Mouse (Mus musculus) MEL (cell line): ENCODE measurements around the gene Bcat2. TPM values are rescaled to one million over a fixed set of nuclear protein-coding genes. Genes with fewer than 3 reads are reported as not detected.

Experiments
- DNase-seq: peaks from one replicate; pipeline ENCODE4 v3.0.0; 2011; ENCODE audit warnings: low read depth, low spot score
- H3K27ac ChIP-seq: 2 replicates; pipeline ENCODE4 v1.5.1; 2012; ENCODE audit warnings: low read depth, mild to moderate bottlenecking, control low read depth, low read length, moderate library complexity; ENCODE audit not compliant: control insufficient read depth
- H3K27me3 ChIP-seq, 2 experiments: fragments of 150-350 bp in 1 of 2; sonication (generic) in 1 of 2; 2 replicates each; pipeline ENCODE4 v1.6.1; 2012; ENCODE audit warnings: low read length in 2 of 2, mild to moderate bottlenecking in 2 of 2, improper control_type of control experiment in 1 of 2, moderate library complexity in 1 of 2; ENCODE audit not compliant: insufficient read depth in 2 of 2, control insufficient read depth in 1 of 2
- H3K36me3 ChIP-seq, 2 experiments: 2 replicates each; pipeline ENCODE4 v1.6.1; 2012 to 2014; ENCODE audit warnings: low read length in 2 of 2, improper control_type of control experiment in 1 of 2, inconsistent platforms in 1 of 2, mild to moderate bottlenecking in 1 of 2; ENCODE audit not compliant: insufficient read depth in 2 of 2, control insufficient read depth in 1 of 2
- H3K4me1 ChIP-seq, 2 experiments: fragments of 150-350 bp in 1 of 2; sonication (generic) in 1 of 2; 2 replicates each; pipeline ENCODE4 v1.6.1; 2012; ENCODE audit warnings: low read length in 2 of 2, improper control_type of control experiment in 1 of 2, mild to moderate bottlenecking in 1 of 2; ENCODE audit not compliant: insufficient read depth in 2 of 2, control insufficient read depth in 1 of 2
- H3K4me3 ChIP-seq, 2 experiments: fragments of 150-350 bp in 1 of 2; sonication (generic) in 1 of 2; 2 replicates each; pipeline ENCODE4 v1.5.1; 2012; ENCODE audit warnings: low read depth in 2 of 2, low read length in 2 of 2, mild to moderate bottlenecking in 2 of 2, moderate library complexity in 2 of 2, control low read depth in 1 of 2, improper control_type of control experiment in 1 of 2; ENCODE audit not compliant: control insufficient read depth in 1 of 2, insufficient read depth in 1 of 2
- H3K79me2 ChIP-seq: 2 replicates; pipeline ENCODE4 v1.6.1; 2012; ENCODE audit warnings: mild to moderate bottlenecking, low read length, moderate library complexity; ENCODE audit not compliant: control insufficient read depth, poor library complexity, insufficient read depth
- H3K9ac ChIP-seq: 2 replicates; pipeline ENCODE4 v1.6.1; 2012; ENCODE audit warnings: low read depth, mild to moderate bottlenecking, control low read depth, low read length, moderate library complexity; ENCODE audit not compliant: control insufficient read depth, poor library complexity, severe bottlenecking
- H3K9me3 ChIP-seq: fragments of 150-350 bp; sonication (generic); replicated peaks from 2 replicates; pipeline ENCODE4 v1.6.1; 2012; ENCODE audit warnings: mild to moderate bottlenecking, low read length, improper control_type of control experiment, moderate library complexity; ENCODE audit not compliant: insufficient read depth
- BHLHE40 ChIP-seq: IDR thresholded peaks from 2 replicates; pipeline ENCODE4 v1.6.1; 2012; ENCODE audit warnings: low read depth, mild to moderate bottlenecking, inconsistent platforms, low read length, improper control_type of control experiment, borderline replicate concordance
- CHD1 ChIP-seq: IDR thresholded peaks from 2 replicates; pipeline ENCODE4 v1.6.1; 2012; ENCODE audit warnings: low read depth, mild to moderate bottlenecking, inconsistent platforms, low read length, improper control_type of control experiment
- CHD2 ChIP-seq: IDR thresholded peaks from 2 replicates; pipeline ENCODE4 v1.6.1; 2011; ENCODE audit warnings: low read length, improper control_type of control experiment
- CTCF ChIP-seq, 3 experiments: IDR thresholded peaks in 2 of 3; conservative IDR thresholded peaks in 1 of 3; 2 replicates each; pipeline ENCODE4 v1.5.1; 2011 to 2012; ENCODE audit warnings: low read length in 3 of 3, low read depth in 2 of 3, mild to moderate bottlenecking in 2 of 3, improper control_type of control experiment in 1 of 3, inconsistent platforms in 1 of 3, mixed read lengths in 1 of 3, moderate library complexity in 1 of 3; ENCODE audit not compliant: control insufficient read depth in 1 of 3, insufficient read depth in 1 of 3, poor library complexity in 1 of 3, severe bottlenecking in 1 of 3
- ELF1 ChIP-seq: IDR thresholded peaks from 2 replicates; pipeline ENCODE4 v1.6.1; 2014; ENCODE audit warnings: low read depth, mild to moderate bottlenecking, inconsistent platforms, low read length, improper control_type of control experiment, moderate library complexity
- EP300 ChIP-seq, 2 experiments: IDR thresholded peaks; 2 replicates each; pipeline ENCODE4 v1.6.1; 2011; ENCODE audit warnings: improper control_type of control experiment in 2 of 2, low read length in 2 of 2, low read depth in 1 of 2, mild to moderate bottlenecking in 1 of 2
- ETS1 ChIP-seq: IDR thresholded peaks from 2 replicates; pipeline ENCODE4 v1.6.1; 2012; ENCODE audit warnings: low read depth, mild to moderate bottlenecking, inconsistent platforms, low read length, improper control_type of control experiment, moderate library complexity
- GATA1 ChIP-seq: IDR thresholded peaks from 2 replicates; pipeline ENCODE4 v1.6.1; 2011; ENCODE audit warnings: low read depth, low read length, improper control_type of control experiment
- HCFC1 ChIP-seq: IDR thresholded peaks from 2 replicates; pipeline ENCODE4 v1.6.1; 2012; ENCODE audit warnings: low read depth, mild to moderate bottlenecking, inconsistent platforms, low read length, improper control_type of control experiment, moderate library complexity
- JUND ChIP-seq: IDR thresholded peaks from 2 replicates; pipeline ENCODE4 v1.6.1; 2011; ENCODE audit warnings: low read depth, mild to moderate bottlenecking, improper control_type of control experiment, low read length
- MAFK ChIP-seq: IDR thresholded peaks from 2 replicates; pipeline ENCODE4 v1.6.1; 2011; ENCODE audit warnings: low read depth, mild to moderate bottlenecking, low read length, improper control_type of control experiment, borderline replicate concordance
- MAZ ChIP-seq: IDR thresholded peaks from 2 replicates; pipeline ENCODE4 v1.6.1; 2012; ENCODE audit warnings: low read depth, mild to moderate bottlenecking, inconsistent platforms, low read length, improper control_type of control experiment
- MEF2A ChIP-seq: IDR thresholded peaks from 2 replicates; pipeline ENCODE4 v1.6.1; 2014; ENCODE audit warnings: low read depth, mild to moderate bottlenecking, inconsistent platforms, low read length, improper control_type of control experiment; ENCODE audit not compliant: poor library complexity, insufficient replicate concordance, severe bottlenecking; ENCODE audit errors: extremely low read depth
- MYC ChIP-seq: IDR thresholded peaks from 2 replicates; pipeline ENCODE4 v1.6.1; 2011; ENCODE audit warnings: low read depth, mild to moderate bottlenecking, low read length, improper control_type of control experiment, moderate library complexity
- NELFE ChIP-seq: IDR thresholded peaks from 2 replicates; pipeline ENCODE4 v1.6.1; 2011; ENCODE audit warnings: low read depth, low read length, improper control_type of control experiment
- POLR2A ChIP-seq, 2 experiments: IDR thresholded peaks; 2 replicates each; pipeline ENCODE4 v1.6.1; 2011 to 2012; ENCODE audit warnings: low read length in 2 of 2, mild to moderate bottlenecking in 2 of 2, control low read depth in 1 of 2, improper control_type of control experiment in 1 of 2, low read depth in 1 of 2, moderate library complexity in 1 of 2; ENCODE audit not compliant: control insufficient read depth in 1 of 2, insufficient read depth in 1 of 2, poor library complexity in 1 of 2
- POLR2AphosphoS2 ChIP-seq: IDR thresholded peaks from 2 replicates; pipeline ENCODE4 v1.6.1; 2011; ENCODE audit warnings: low read length, improper control_type of control experiment
- RCOR1 ChIP-seq: IDR thresholded peaks from 2 replicates; pipeline ENCODE4 v1.6.1; 2012; ENCODE audit warnings: low read depth, mild to moderate bottlenecking, inconsistent platforms, low read length, improper control_type of control experiment
- TBP ChIP-seq: IDR thresholded peaks from 2 replicates; pipeline ENCODE4 v1.8.0; 2011; ENCODE audit warnings: low read depth, low read length, improper control_type of control experiment
- TCF12 ChIP-seq: IDR thresholded peaks from 2 replicates; pipeline ENCODE4 v1.6.1; 2014; ENCODE audit warnings: low read depth, mild to moderate bottlenecking, inconsistent platforms, low read length, improper control_type of control experiment, moderate library complexity
- UBTF ChIP-seq: IDR thresholded peaks from 2 replicates; pipeline ENCODE4 v1.6.1; 2012; ENCODE audit warnings: low read depth, mild to moderate bottlenecking, inconsistent platforms, low read length, improper control_type of control experiment, moderate library complexity, borderline replicate concordance; ENCODE audit not compliant: insufficient read depth
- USF1 ChIP-seq: IDR thresholded peaks from 2 replicates; pipeline ENCODE4 v1.6.1; 2014; ENCODE audit warnings: low read depth, mild to moderate bottlenecking, inconsistent platforms, low read length, improper control_type of control experiment, moderate library complexity
- ZC3H11A ChIP-seq: IDR thresholded peaks from 2 replicates; pipeline ENCODE4 v1.6.1; 2012; ENCODE audit warnings: low read depth, mild to moderate bottlenecking, inconsistent platforms, low read length, improper control_type of control experiment
- ZMIZ1 ChIP-seq: IDR thresholded peaks from 2 replicates; pipeline ENCODE4 v1.6.1; 2012; ENCODE audit warnings: low read depth, mild to moderate bottlenecking, inconsistent platforms, low read length, improper control_type of control experiment, moderate library complexity
- ZNF384 ChIP-seq: IDR thresholded peaks from 2 replicates; pipeline ENCODE4 v1.6.1; 2012; ENCODE audit warnings: low read depth, mild to moderate bottlenecking, inconsistent platforms, low read length, improper control_type of control experiment
- polyA plus RNA-seq, 2 experiments: library from polyadenylated mRNA; stranded (reverse) in 1 of 2; unstranded in 1 of 2; fragments of >175 nt in 1 of 2; fragments of >200 nt in 1 of 2; gene quantifications; 2 replicates each; pipeline versions ENCODE4 v1.2.1 to v1.2.4; 2012; ENCODE audit warnings: low replicate concordance in 2 of 2, low read depth in 1 of 2; ENCODE audit not compliant: insufficient read length in 2 of 2, insufficient read depth in 1 of 2, missing spikeins in 1 of 2
- total RNA-seq: library from RNA; depleted of rRNA; stranded (reverse); fragments of 300-350 nt; gene quantifications from 2 replicates; pipeline ENCODE4 v1.2.3, GENCODE M21; 2012

Gene Bcat2
- total and polyA plus RNA-seq, 3 experiments, result 49.4 to 140 TPM; not detected in 1

DNA sequence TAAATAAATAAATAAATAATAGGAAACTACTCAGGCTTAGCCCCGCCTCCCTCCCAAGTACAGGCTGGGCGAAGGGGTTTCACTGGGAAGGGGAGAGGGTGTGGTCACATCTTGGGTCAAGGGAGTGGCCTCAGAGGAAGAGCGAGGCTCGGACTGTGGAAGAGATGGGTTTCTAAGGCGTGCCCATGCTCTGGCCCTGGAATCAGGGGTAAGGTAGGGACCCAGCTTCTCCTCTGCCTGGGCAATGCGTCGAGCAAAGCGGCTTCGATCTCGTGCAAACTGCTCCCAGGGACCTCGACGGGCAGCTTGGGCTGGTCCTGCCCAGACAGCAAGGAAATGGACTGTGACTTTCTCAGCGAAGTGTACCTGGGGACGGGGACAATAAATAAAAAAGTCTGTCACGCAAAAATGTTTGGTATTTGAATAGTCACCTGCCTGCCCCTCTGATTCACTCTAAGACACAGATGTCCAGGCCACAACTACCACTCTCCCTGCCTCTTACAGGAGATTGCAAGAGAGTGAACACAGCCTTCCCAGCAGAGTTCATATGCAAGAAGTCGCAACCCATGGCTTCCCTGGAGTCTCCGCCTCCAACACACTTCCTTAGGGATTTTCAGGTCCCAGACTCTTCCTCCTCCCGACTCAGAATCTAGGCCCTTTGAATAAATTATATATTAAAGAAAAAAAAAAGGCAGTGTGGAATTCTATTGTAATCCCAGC lies 46.8 kb upstream of the Bcat2 start (continued):
- TF ChIP-seq ZNF384 (no peak), NELFE (no peak)

GRCm38 (mm10) chr7:45523678-45524170 lies 46.2 kb upstream of the Bcat2 start:
- no peaks in the 10 kb centered on the region for H3K27me3 ChIP-seq
- no peak for DNase-seq
- peaks cover 27% of the 10 kb centered on the region for H3K79me2 ChIP-seq
- H3K27ac ChIP-seq, result no peak overlapping the region
- H3K9me3 ChIP-seq, result no peaks in the 10 kb centered on the region
- peak overlapping the region; percentile 39 to 42 for H3K4me3 ChIP-seq
- TF ChIP-seq ETS1 (peak; percentile 43; the same call in 1 of the 2 replicates), CHD2 (no peak)
- TF ChIP-seq, all 39 proteins: peak for 1
- Histone ChIP-seq H3K9ac (peak overlapping the region; percentile 44), H3K4me1 (peaks cover 4 to 17% of the 10 kb centered on the region in 2 experiments; a peak in 3 of 4 replicates), H3K36me3 (peaks cover 0 to 30% of the 10 kb centered on the region in 2 experiments; a peak in 2 of 4 replicates)

- DNase-seq, result peak; percentile 92
- Histone ChIP-seq H3K27me3 (no peaks in the 10 kb centered on the region), H3K36me3 (peaks cover 0 to 36% of the 10 kb centered on the region in 2 experiments; a peak in 2 of 4 replicates), H3K9me3 (no peaks in the 10 kb centered on the region), H3K27ac (peak overlapping the region; percentile 87), H3K9ac (peak overlapping the region; percentile 92), H3K4me1 (peaks cover 4 to 26% of the 10 kb centered on the region in 2 experiments; a peak in 3 of 4 replicates), H3K4me3 (peak overlapping the region; percentile 78 to 95), H3K79me2 (peaks cover 27% of the 10 kb centered on the region)
- peak; percentile 57; the same call in 1 of the 2 replicates for TF ChIP-seq MYC
- TF ChIP-seq ZMIZ1, result peak; percentile 36; the same call in 1 of the 2 replicates
- TF ChIP-seq MEF2A, result no peak
- TF ChIP-seq POLR2AphosphoS2, result no peak
- no peak for TF ChIP-seq CTCF (IDR thresholded peaks at IDR 0.05 in 2 of 3, conservative IDR thresholded peaks at IDR 0.05 in 1 of 3; ENCODE audit: control insufficient read depth in 1 of 3, insufficient read depth in 1 of 3, low read depth in 2 of 3, low read length in 3 of 3, poor library complexity in 1 of 3, severe bottlenecking in 1 of 3)
- TF ChIP-seq BHLHE40, result peak; percentile 58; the same call in 1 of the 2 replicates
- TF ChIP-seq GATA1, result peak; percentile 97
- peak; percentile 56; the same call in 1 of the 2 replicates for TF ChIP-seq TBP
- TF ChIP-seq USF1, result no peak
- TF ChIP-seq TCF12, result peak; percentile 99
- peak; percentile 39; the same call in 1 of the 2 replicates for TF ChIP-seq ELF1
- peak; percentile 100 for TF ChIP-seq ETS1
- no peak for TF ChIP-seq CHD1
- peak; percentile 86 to 95 for TF ChIP-seq EP300 (IDR thresholded peaks at IDR 0.05; ENCODE audit: low read depth in 1 of 2, low read length in 2 of 2)
- TF ChIP-seq POLR2A (IDR thresholded peaks at IDR 0.05; ENCODE audit: control insufficient read depth in 1 of 2, insufficient read depth in 1 of 2, low read depth in 1 of 2, low read length in 2 of 2, poor library complexity in 1 of 2), result peak in 1 of 2 experiments; percentile 54; a peak in 2 of 4 replicates
- peak; percentile 30; the same call in 1 of the 2 replicates for TF ChIP-seq MAFK
- no peak for TF ChIP-seq JUND
- peak; percentile 75; the same call in 1 of the 2 replicates for TF ChIP-seq MAZ
- TF ChIP-seq UBTF, result 0 out of 2 replicates have a peak, but pooled peaks have one; percentile 52
- TF ChIP-seq RCOR1, result peak; percentile 23; the same call in 1 of the 2 replicates
- TF ChIP-seq HCFC1, result no peak; the same call in 1 of the 2 replicates
- TF ChIP-seq ZC3H11A, result no peak
Measured at GRCm38 (mm10) chr7:45524841-45525621, 44.9 kb upstream of the Bcat2 start.
